Comparison of ENCODE assay signal across 16 mouse cellular contexts in the genomic region with DNA sequence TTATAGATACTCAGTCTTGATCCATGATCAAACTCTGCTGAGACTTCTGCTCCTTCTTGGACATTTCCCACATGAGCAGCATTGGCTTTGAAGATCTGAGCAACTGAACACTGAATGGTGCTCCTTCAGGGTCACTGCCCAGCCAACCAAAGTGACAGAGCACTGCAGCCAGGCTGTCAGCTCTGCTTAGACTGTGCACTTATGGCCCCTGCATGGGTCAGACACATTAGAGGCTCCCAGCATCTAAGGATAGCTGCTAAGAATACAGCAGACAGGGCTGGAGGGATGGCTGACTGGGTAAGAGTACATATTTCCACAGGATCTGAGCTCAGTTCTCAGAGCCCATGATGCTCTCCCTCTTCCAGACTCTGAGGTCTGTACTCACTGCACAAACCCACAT.
"Had no signal": no experiment of that assay in that cellular context is flagged by ENCODE, and none has a peak within 500 bp of the region (broad histone marks: within the 10 kb centered on the region; RNA-seq: fewer than 3 reads in every experiment).

No protein-coding gene starts in this region.

- H3K36me3 ChIP-seq: limb, embryonic 15.5 days; liver, embryonic 12.5 days; lung, embryonic 15.5 days; midbrain, embryonic 12.5 days; neural tube, embryonic 15.5 days; stomach, embryonic 15.5 days had no signal

- ATAC-seq: liver, embryonic 12.5 days had no signal

- H3K4me3 ChIP-seq: limb, embryonic 15.5 days; liver, embryonic 12.5 days; lung, embryonic 15.5 days; midbrain, embryonic 12.5 days; myocyte; neural tube, embryonic 15.5 days; stomach, embryonic 15.5 days had no signal

- H3K27ac ChIP-seq: limb, embryonic 15.5 days; liver, embryonic 12.5 days; lung, embryonic 15.5 days; midbrain, embryonic 12.5 days; neural tube, embryonic 15.5 days; stomach, embryonic 15.5 days had no signal

- H3K9ac ChIP-seq: limb, embryonic 15.5 days; liver, embryonic 12.5 days; lung, embryonic 15.5 days; midbrain, embryonic 12.5 days; neural tube, embryonic 15.5 days; stomach, embryonic 15.5 days had no signal

- DNase-seq: kidney, adult 11 months; kidney, postnatal 36 days; layer of hippocampus, adult 9-11 months; layer of hippocampus, postnatal 36 days; lung, postnatal 4 days; right cerebral cortex, postnatal 4 days; spleen, adult 18-20 months; thymus, adult 2 months; thymus, postnatal 25 days had no signal

- H3K27me3 ChIP-seq: limb, embryonic 15.5 days; liver, embryonic 12.5 days; lung, embryonic 15.5 days; midbrain, embryonic 12.5 days; neural tube, embryonic 15.5 days; stomach, embryonic 15.5 days had no signal

- H3K9me3 ChIP-seq: limb, embryonic 15.5 days; liver, embryonic 12.5 days; lung, embryonic 15.5 days; midbrain, embryonic 12.5 days; neural tube, embryonic 15.5 days; stomach, embryonic 15.5 days had no signal

- H3K4me1 ChIP-seq: liver, embryonic 12.5 days; lung, embryonic 15.5 days; midbrain, embryonic 12.5 days; stomach, embryonic 15.5 days had no signal

- H3K4me2 ChIP-seq: limb, embryonic 15.5 days; liver, embryonic 12.5 days; lung, embryonic 15.5 days; midbrain, embryonic 12.5 days; neural tube, embryonic 15.5 days; stomach, embryonic 15.5 days had no signal
